Mouse (Mus musculus) G1E (cell line): ENCODE results near the gene Elavl1.

Source experiments
- CTCF ChIP-seq: IDR thresholded peaks from 2 replicates; pipeline ENCODE4 v1.5.1; 2012; ENCODE audit warnings: low read depth, low read length, inconsistent platforms, mixed read lengths
- GATA1 ChIP-seq: IDR thresholded peaks from 2 replicates; pipeline ENCODE4 v1.6.1; 2012; ENCODE audit warnings: borderline replicate concordance, low read length, inconsistent platforms, mixed read lengths
- GATA2 ChIP-seq: IDR thresholded peaks from 2 replicates; pipeline ENCODE4 v1.6.1; 2012; ENCODE audit warnings: low read depth, low read length, inconsistent platforms, borderline replicate concordance
- POLR2AphosphoS5 ChIP-seq: IDR thresholded peaks from 2 replicates; pipeline ENCODE4 v1.6.1; 2012; ENCODE audit warnings: low read depth, low read length, inconsistent platforms; ENCODE audit not compliant: insufficient replicate concordance
- TAL1 ChIP-seq: conservative IDR thresholded peaks from 2 replicates; pipeline ENCODE4 v1.6.1; 2012; ENCODE audit warnings: low read depth, low read length, inconsistent platforms, mixed read lengths

GRCm38 (mm10) chr8:4360922-4361321, 35.7 kb upstream of the Elavl1 start:
- TF ChIP-seq GATA1: no peak
- TF ChIP-seq CTCF: no peak
- no peak for TF ChIP-seq TAL1
- no peak for TF ChIP-seq GATA2
- no peak for TF ChIP-seq POLR2AphosphoS5
